Mouse (Mus musculus): Measurements from ENCODE around the gene Evc. TPM values are rescaled to one million over a fixed set of nuclear protein-coding genes. Genes with fewer than 3 reads are reported as not detected.

The Evc gene
- polyA plus RNA-seq, 1 experiment from 2014 or later, result 12.0 TPM

DNA sequence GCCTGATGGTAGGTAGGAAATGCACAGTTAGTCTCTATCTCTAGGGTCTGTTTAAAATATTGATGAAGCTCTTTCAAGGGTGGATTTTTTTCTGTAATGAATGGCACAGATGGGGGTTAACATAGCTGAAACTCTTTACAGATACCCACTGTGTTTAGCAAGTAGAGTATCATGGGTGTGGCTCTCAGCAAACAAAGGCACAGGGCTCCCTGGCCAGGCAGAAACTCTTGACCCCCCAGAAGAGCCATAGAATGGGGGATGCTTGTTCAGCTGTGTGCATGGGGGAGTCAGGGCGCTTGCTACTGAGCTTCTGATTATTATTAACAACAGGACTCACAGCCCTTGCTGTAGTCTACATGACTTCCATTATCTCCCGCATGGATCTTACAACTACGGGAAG is 87.8 kb downstream of the Evc start:
- Histone ChIP-seq H3K27ac (no peak overlapping the region), H3K9me3 (no peaks in the 10 kb centered on the region), H3K36me3 (no peaks in the 10 kb centered on the region), H3K27me3 (replicated peaks) (peaks cover 29% of the 10 kb centered on the region), H3K4me2 (no peak overlapping the region), H3K4me3 (replicated peaks) (no peak overlapping the region), H3K4me1 (peaks cover 10% of the 10 kb centered on the region; the same call in 1 of the 2 replicates), H3K9ac (no peak overlapping the region)
- ATAC-seq (ENCODE audit: insufficient read depth, low FRiP score, low read depth), result no peak
- WGBS, result 69% methylated on average over 3 of the region's 3 CpGs

DNA sequence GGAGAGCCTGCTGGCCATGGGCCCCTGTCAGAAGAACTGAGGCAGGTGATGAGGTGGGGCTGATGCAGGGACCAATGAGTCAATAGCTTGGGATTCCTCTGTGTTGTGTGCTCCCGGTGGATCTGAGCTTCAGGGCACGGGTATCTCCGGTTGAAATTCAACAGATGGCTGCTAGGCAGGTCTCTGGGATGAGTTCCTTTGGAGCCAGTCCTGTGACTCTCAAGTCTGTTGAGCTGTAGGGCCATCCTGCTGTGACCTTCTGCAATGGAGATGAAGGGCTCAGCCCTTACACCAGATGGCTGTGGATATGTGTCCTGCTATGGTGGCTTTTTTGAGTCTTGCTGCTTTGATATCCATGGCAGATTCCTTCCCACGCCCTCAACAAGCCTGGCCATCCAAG is 89.2 kb downstream of the Evc start:
- no peak overlapping the region for H3K27ac ChIP-seq
- no peaks in the 10 kb centered on the region for H3K36me3 ChIP-seq
- peaks cover 43% of the 10 kb centered on the region for H3K27me3 ChIP-seq (replicated peaks)
- H3K9ac ChIP-seq, result no peak overlapping the region
- no peak for ATAC-seq (ENCODE audit: insufficient read depth, low FRiP score, low read depth)
- H3K9me3 ChIP-seq, result no peaks in the 10 kb centered on the region
- peaks cover 10% of the 10 kb centered on the region for H3K4me1 ChIP-seq
- no peak overlapping the region for H3K4me3 ChIP-seq (replicated peaks)
- no peak overlapping the region for H3K4me2 ChIP-seq
- WGBS, result 33% methylated on average over 4 of the region's 4 CpGs

DNA sequence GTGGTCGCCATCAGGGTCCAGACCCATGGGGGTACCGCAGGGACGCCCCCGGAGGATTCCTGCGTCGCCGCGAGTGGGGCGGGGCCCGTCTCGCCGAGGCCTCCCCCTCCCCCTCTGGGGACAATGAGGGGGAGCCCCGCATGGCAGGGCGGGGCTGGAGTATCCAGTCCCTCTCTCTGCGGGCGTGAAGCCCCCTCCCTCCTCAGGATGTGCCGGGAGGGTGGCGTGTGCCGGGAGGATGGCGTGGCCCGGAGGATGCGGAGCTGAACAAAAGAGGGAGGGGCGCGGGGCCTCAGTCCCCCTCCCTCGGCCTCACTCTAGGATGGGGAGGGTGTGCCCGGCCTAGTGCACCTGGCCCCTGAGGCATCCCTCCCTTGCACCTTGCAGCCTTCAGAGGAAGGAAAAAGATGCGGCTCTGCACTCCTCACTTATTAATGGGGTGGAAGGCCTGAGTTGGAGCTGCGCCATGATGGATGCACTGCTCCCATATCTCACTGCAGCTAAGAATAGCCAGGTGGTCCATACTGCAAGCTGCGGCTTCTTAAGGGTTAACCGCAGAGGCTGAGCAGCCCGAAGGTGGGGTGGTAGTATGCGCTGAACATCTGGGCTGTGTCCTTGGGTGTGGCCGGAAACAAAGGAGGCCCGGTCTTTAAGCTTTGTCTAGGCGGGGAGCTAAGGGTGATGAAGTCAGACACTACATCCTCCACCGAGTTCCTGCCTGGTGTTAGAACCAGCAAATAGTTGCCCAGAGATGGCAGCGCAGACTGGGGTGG is 90.4 kb downstream of the Evc start:
- Histone ChIP-seq H3K4me2 (peak overlapping the region; percentile 79), H3K4me1 (peaks cover 19% of the 10 kb centered on the region), H3K27ac (no peak overlapping the region), H3K9me3 (no peaks in the 10 kb centered on the region), H3K9ac (no peak overlapping the region), H3K36me3 (no peaks in the 10 kb centered on the region), H3K27me3 (replicated peaks) (peaks cover 54% of the 10 kb centered on the region), H3K4me3 (replicated peaks) (peak overlapping the region; percentile 49)
- WGBS, result 2% methylated on average over 29 of the region's 37 CpGs
- peak; percentile 28; the same call in 1 of the 2 replicates for ATAC-seq (ENCODE audit: insufficient read depth, low FRiP score, low read depth)

DNA sequence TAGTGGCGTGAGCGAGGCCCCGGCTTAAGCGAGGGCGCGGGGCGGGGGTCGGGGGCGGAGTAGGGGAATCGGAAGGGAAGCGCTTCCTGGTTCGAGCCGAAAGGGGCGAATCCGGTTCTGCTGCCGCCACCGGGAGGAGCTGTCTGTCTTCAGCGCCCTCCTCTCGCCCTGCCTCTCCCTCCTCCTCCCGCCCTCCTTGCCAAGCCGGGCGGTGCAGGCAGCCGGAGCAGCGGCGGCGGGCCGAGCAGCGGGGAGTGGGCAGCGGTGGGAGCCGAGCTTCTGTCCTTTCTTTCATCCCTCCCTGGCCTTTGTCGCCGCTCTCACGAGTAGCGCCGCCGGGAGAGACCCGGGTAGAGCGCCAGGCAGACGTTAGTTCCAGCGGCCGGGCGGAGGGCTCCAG is 91.0 kb downstream of the Evc start:
- ATAC-seq (ENCODE audit: insufficient read depth, low FRiP score, low read depth), result no peak
- Histone ChIP-seq H3K9ac (no peak overlapping the region), H3K4me3 (replicated peaks) (peak overlapping the region; percentile 49), H3K27me3 (replicated peaks) (peaks cover 61% of the 10 kb centered on the region), H3K4me2 (peak overlapping the region; percentile 79), H3K36me3 (no peaks in the 10 kb centered on the region), H3K9me3 (no peaks in the 10 kb centered on the region), H3K27ac (peak overlapping the region; percentile 26; the same call in 1 of the 2 replicates), H3K4me1 (peaks cover 19% of the 10 kb centered on the region)
- 1% methylated on average over 38 of the region's 42 CpGs for WGBS

DNA sequence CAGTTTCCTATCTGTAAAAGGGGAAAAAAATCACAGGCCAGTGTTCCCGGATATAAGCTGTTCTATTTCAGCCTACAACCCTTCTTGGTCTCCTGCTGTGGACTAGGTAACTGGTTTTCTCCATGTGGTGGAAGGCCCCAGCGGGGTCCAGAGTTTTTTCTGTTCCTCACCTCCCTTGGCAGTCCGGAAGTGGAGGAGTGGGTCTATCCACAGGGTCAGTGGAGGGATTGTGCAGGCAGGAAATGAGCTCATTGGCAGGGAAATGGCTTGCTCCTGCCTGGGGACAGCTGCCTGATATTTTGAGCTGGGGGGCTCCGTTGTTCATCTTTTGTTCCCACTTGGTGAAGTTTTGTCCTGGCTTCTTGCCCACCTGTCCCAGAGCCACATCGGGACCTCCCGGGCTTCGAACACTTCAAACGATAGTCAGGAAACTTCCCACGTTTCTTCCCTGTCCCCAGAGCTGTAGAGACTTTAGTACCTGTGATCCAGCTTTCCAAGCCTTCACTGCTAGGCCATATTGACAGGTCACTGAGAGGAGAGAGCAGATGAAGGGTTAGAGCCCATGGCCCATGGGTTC is 91.9 kb downstream of the Evc start:
- H3K27ac ChIP-seq, result 0 out of 2 replicates have a peak overlapping the region, but pooled peaks have one; percentile 26
- H3K4me1 ChIP-seq, result peaks cover 19% of the 10 kb centered on the region
- peaks cover 69% of the 10 kb centered on the region for H3K27me3 ChIP-seq (replicated peaks)
- 32% methylated on average over 9 of the region's 9 CpGs for WGBS
- peak overlapping the region; percentile 49; the same call in 1 of the 2 replicates for H3K4me3 ChIP-seq (replicated peaks)
- H3K4me2 ChIP-seq, result peak overlapping the region; percentile 79; the same call in 1 of the 2 replicates
- H3K9me3 ChIP-seq, result no peaks in the 10 kb centered on the region
- no peaks in the 10 kb centered on the region for H3K36me3 ChIP-seq
- no peak for ATAC-seq (ENCODE audit: insufficient read depth, low FRiP score, low read depth)
- H3K9ac ChIP-seq, result no peak overlapping the region

DNA sequence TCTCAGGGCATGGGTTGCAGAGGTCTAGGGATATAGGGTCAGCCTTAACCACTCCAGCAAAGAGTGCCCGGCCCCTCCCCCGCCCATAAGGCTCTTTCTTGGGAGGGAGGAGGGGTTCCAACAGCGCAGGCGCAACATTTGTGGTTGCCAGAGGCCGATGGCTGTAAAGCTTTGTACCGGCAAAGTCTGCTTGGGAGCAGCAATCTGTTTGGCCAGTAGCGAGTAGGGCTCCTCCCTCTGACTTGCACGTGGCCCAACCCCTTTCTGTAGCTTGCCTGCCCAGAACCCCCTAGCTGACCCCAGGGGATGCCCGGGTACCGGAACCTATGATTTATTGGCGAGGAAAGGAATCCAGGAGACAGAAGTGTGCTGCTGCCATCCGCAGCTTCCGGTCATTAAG is 92.5 kb downstream of the Evc start:
- no peaks in the 10 kb centered on the region for H3K36me3 ChIP-seq
- H3K9ac ChIP-seq, result no peak overlapping the region
- H3K4me3 ChIP-seq (replicated peaks), result no peak overlapping the region
- ATAC-seq (ENCODE audit: insufficient read depth, low FRiP score, low read depth), result no peak
- H3K4me2 ChIP-seq, result no peak overlapping the region
- peaks cover 19% of the 10 kb centered on the region for H3K4me1 ChIP-seq
- no peak overlapping the region for H3K27ac ChIP-seq
- H3K27me3 ChIP-seq (replicated peaks), result peaks cover 69% of the 10 kb centered on the region
- 6% methylated on average over 13 of the region's 13 CpGs for WGBS
- H3K9me3 ChIP-seq, result no peaks in the 10 kb centered on the region

DNA sequence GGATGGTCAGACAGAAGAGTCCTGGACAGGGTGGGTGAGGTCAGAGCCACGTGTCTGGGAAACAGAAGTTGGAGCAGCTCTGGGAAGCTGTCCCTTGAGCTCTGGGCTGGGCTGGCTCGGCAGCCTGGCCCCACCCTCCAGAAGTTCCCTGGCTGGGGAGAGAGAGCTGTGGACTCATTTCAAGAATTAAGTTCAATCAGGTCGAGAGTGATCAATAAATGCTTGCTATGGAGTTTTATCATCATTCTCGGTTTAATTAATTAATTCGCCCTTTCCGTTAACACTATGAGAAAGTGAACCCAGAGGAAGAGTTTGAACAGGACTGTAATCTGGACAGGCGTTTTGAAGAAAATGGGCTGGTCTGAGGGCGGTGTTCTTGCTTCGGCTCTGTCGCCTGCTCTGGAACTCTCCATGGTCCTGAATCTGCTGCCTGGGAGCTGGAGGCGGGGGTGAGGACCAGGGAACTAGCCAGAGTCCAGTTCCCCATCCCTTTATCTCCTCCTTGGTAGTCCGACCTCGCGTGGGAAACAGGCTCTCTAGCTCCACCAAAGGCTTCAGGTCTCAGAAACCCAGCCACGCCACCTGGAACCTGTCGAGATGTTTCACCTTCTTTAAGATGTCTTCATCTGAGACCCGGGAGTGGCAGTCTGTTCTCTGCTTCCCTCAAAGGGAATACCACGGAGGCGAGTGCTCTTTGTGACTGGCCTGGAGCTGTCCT is 93.4 kb downstream of the Evc start:
- 4% methylated on average over 19 of the region's 19 CpGs for WGBS
- Histone ChIP-seq H3K9me3 (no peaks in the 10 kb centered on the region), H3K4me1 (peaks cover 19% of the 10 kb centered on the region), H3K9ac (no peak overlapping the region), H3K27me3 (replicated peaks) (peaks cover 69% of the 10 kb centered on the region), H3K4me2 (no peak overlapping the region), H3K36me3 (no peaks in the 10 kb centered on the region), H3K27ac (no peak overlapping the region), H3K4me3 (replicated peaks) (peak overlapping the region; percentile 8; the same call in 1 of the 2 replicates)
- no peak for ATAC-seq (ENCODE audit: insufficient read depth, low FRiP score, low read depth)

DNA sequence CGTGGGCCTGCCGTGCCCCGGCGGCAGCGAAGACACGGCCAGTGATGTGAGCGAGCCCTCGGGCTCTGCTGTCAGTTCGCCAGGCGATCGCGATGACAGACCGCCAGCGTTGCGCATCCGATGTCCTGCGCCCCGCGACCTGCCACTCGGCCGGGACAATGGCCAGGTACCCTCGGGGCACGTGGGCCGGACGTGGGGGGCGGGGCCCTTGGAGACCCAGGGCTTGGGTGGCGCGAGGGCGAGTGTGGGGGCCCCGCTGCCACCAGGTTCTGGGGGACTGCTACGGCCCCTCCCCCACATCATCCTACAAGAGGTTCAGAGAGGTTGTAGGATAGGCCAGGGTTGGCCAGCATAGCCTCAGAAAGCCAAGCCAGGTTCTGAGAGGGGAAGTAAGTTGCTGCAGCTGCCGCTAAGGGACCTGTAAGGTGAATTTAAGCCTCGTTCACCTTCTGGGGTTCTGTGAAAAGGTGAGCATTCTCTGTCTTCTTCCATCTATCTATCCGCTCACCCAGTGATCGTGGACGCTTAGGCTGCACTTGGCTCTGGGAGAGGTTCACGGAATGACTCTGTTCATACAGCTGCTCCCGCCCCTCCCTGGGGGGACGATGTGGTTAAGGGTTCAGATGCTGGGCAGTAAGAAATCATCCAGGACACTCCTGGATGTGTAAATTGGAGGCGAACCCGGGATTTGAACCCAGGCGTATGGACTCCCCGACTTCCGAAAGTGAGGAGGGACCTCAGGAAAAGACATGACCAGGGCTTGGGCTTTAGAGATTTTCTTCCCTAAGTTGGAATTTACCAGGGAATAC is 94.1 kb downstream of the Evc start:
- Histone ChIP-seq H3K4me2 (peak overlapping the region; percentile 76), H3K9me3 (no peaks in the 10 kb centered on the region), H3K9ac (no peak overlapping the region), H3K27me3 (replicated peaks) (peaks cover 69% of the 10 kb centered on the region), H3K36me3 (no peaks in the 10 kb centered on the region), H3K27ac (no peak overlapping the region), H3K4me3 (replicated peaks) (peak overlapping the region; percentile 37), H3K4me1 (peaks cover 19% of the 10 kb centered on the region)
- no peak for ATAC-seq (ENCODE audit: insufficient read depth, low FRiP score, low read depth)
- WGBS, result 12% methylated on average over 44 of the region's 44 CpGs

DNA sequence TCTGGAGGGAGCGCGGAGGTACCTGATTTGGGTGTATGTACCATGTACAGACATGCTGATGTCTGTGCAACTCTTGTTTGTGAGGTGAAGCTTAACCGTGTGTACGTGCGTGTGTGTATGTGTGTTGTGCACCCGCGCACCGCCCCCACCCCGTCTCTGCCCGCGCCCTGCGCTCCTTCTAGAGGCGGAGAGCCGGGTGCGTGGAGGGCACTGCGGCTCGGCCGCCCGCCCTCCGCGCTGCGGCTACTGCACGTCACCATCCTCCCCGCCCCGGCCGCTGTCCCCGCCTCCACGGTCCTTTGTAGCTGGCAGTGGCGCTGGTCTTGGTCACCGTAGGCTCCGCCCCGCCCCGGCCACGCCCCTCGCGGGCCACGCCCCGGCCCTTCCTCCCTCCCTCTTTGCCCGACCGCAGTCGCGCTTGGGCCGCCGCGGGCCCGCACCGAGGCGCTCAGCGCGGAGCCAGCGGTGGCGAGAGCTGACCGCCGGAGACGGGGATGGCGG is 95.0 kb downstream of the Evc start, which contains the start of gene Crmp1:
Crmp1 (plus strand) TSS at position 290 of the 501 bp plus-strand sequence.
- H3K4me3 ChIP-seq (replicated peaks), result peak within 1 kb of the TSS; percentile 37
- H3K4me2 ChIP-seq, result peak within 1 kb of the TSS; percentile 76
- no peaks in the 10 kb centered on the region for H3K36me3 ChIP-seq
- 2% methylated on average over 47 of the region's 56 CpGs for WGBS
- no peak within 1 kb of the TSS for H3K9ac ChIP-seq
- H3K27ac ChIP-seq, result no peak within 1 kb of the TSS
- H3K9me3 ChIP-seq, result no peaks in the 10 kb centered on the region
- peak; percentile 67 for ATAC-seq (ENCODE audit: insufficient read depth, low FRiP score, low read depth)
- peaks cover 68% of the 10 kb centered on the region for H3K27me3 ChIP-seq (replicated peaks)
- H3K4me1 ChIP-seq, result peaks cover 18% of the 10 kb centered on the region

DNA sequence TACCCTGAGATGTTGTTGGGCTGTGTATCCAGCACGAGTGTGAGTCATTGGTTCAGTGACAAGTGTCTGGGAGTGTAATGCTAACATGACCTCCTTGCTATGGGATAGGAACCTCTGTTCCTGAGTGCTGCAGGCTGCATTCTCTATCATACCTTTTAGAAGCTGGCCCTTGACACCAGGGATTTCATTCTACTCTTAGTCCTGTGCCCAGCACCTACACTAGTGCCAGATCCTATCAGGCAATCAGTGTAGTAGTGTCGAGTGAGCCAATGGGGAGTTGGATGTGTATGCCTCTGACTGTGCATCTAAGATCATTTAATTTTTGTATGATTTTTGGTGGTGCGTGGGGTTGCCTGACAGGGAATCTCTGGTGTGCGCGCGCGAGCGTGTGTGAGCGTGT is 95.5 kb downstream of the Evc start:
- H3K4me1 ChIP-seq, result peaks cover 15% of the 10 kb centered on the region
- no peak overlapping the region for H3K9ac ChIP-seq
- 13% methylated on average over 9 of the region's 9 CpGs for WGBS
- H3K4me3 ChIP-seq (replicated peaks), result peak overlapping the region; percentile 37; the same call in 1 of the 2 replicates
- H3K27ac ChIP-seq, result no peak overlapping the region
- no peak for ATAC-seq (ENCODE audit: insufficient read depth, low FRiP score, low read depth)
- peak overlapping the region; percentile 76 for H3K4me2 ChIP-seq
- peaks cover 63% of the 10 kb centered on the region for H3K27me3 ChIP-seq (replicated peaks)
- H3K9me3 ChIP-seq, result no peaks in the 10 kb centered on the region
- no peaks in the 10 kb centered on the region for H3K36me3 ChIP-seq

DNA sequence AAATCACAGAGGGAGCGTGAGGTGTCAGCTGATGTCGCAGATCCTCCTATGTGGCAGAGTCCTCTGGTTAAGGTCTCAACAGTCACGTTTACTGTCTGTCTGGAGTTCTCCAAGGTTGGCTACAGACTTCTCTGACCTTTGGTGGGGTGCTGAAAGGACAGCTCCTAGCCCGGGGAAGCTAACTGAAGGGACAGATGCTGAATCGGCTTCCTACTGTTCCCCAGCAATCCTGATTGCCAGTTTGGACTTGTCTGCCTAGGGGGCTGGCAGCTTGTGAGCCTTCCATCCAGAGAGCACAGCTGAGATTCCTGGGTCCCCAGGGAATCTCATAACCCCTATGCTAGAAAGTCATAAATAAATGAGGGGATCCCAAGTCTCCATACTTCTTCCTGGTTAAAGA is 96.1 kb downstream of the Evc start:
- H3K4me3 ChIP-seq (replicated peaks), result no peak overlapping the region
- no peaks in the 10 kb centered on the region for H3K36me3 ChIP-seq
- no peak for ATAC-seq (ENCODE audit: insufficient read depth, low FRiP score, low read depth)
- H3K9me3 ChIP-seq, result no peaks in the 10 kb centered on the region
- 2% methylated on average over 5 of the region's 5 CpGs for WGBS
- no peak overlapping the region for H3K27ac ChIP-seq
- H3K4me2 ChIP-seq, result no peak overlapping the region
- no peak overlapping the region for H3K9ac ChIP-seq
- H3K27me3 ChIP-seq (replicated peaks), result peaks cover 57% of the 10 kb centered on the region
- peaks cover 14% of the 10 kb centered on the region for H3K4me1 ChIP-seq

Data from stomach, embryonic 15.5 days (tissue).